Mouse (Mus musculus): ENCODE measurements at regions not wholly inside any gene's neighbourhood (a gene's known extent, or its start where the extent isn't known, plus 50 kb on each side); places are given as distances from the start of the nearest gene placed in this dataset.
A peak's percentile ranks its signal among the peaks of the same experiment; 100 is the strongest.

- no peak for DNase-seq (ENCODE audit: low spot score in 2 of 2)
Observed at GRCm38 (mm10) chr3:41857446-41857845, 115.0 kb downstream of the D3Ertd751e start.

GRCm38 (mm10) chr3:41862674-41863073 lies 120.3 kb downstream of the D3Ertd751e start:
- DNase-seq (ENCODE audit: low spot score in 2 of 2) = no peak

- peak in 1 of 2 experiments; percentile 12 for DNase-seq (ENCODE audit: low spot score in 2 of 2)
Observed at GRCm38 (mm10) chr3:41908952-41909351, 166.5 kb downstream of the D3Ertd751e start.

DNA sequence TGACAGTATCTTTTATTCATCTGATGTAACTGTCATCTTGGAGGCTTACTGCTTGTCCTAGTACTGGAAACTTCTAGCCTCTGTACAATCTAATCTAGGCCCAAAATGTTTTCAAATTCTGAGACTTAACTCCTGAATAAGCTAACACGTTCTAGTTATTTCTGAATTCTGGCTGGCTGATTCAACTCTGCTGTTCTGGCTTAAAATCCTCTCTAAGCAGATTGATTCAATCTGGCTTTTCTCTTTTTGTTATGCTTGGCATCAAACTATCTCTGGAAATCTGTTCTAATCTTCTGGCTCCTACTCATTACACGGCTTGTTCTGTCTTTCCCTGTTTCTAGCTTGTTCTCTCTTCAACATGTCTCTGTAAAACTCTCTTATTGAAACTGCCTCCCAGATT lies 170.8 kb downstream of the D3Ertd751e start:
- no peak for DNase-seq (ENCODE audit: low spot score in 2 of 2)

GRCm38 (mm10) chr3:41939843-41940242 lies 197.4 kb downstream of the D3Ertd751e start:
- DNase-seq (ENCODE audit: low spot score in 2 of 2) = peak; percentile 5 to 22

- DNase-seq (ENCODE audit: low spot score in 2 of 2) = no peak
Observed at GRCm38 (mm10) chr3:41942964-41943363, 200.6 kb downstream of the D3Ertd751e start.

DNA sequence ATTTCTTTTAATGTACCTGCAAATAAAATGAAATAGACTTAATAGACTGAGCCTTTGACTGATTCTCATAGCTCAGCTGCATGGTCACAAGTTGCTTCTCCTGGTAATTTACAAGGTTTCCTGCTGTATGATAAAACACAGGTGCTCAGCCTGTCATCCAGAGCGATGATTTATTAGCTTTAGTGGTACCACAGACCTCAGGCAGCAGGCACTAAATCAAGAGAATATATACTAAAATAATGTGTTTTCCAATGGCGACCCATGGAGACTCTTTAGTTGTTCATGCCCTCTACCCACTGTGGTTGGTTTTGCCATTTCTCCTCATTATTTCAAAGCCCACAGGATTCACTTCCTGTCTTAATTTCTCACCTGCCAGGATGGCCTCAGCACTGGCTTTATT lies 207.0 kb downstream of the D3Ertd751e start:
- no peak for DNase-seq (ENCODE audit: low spot score in 2 of 2)

- DNase-seq (ENCODE audit: low spot score in 2 of 2) = no peak
Observed at GRCm38 (mm10) chr3:41957385-41957784, 215.0 kb downstream of the D3Ertd751e start.

- no peak for DNase-seq (ENCODE audit: low spot score in 2 of 2)
Observed at GRCm38 (mm10) chr3:41960209-41960608, 217.8 kb downstream of the D3Ertd751e start.

- DNase-seq (ENCODE audit: low spot score in 2 of 2) = peak; percentile 10 to 28
Observed at GRCm38 (mm10) chr3:41962923-41963322, 220.5 kb downstream of the D3Ertd751e start.

DNA sequence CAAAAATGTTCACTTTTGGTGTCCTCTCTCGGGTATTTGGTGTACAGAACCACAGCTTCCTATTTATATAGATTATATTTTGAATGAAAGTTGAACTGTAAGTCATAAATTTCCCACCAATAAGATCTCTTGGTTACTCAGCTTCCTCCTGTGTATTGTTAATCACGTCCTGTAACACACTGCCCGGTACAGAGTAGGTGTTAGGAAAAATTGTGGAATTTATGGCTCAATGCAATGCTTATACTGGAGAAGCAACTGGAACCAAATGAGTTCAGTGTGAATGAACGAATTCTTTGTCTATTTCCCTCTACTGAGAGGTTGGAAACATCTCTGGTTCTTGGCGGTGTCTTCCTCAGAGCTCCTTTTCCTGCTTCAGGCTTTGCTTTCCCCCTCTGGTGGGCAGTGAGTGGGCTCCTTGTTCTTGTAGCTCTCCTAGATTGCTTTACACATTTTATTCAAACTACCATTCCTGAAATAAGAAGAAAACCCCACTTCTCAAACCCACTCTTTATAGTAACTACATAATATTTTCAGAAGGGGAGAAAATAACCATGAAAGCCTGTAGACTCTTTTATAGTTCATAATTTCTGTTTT lies 264.4 kb downstream of the D3Ertd751e start:
- DNase-seq (ENCODE audit: low spot score in 2 of 2) = no peak

GRCm38 (mm10) chr3:42023187-42023586 lies 280.8 kb downstream of the D3Ertd751e start:
- DNase-seq (ENCODE audit: low spot score in 2 of 2) = no peak

DNA sequence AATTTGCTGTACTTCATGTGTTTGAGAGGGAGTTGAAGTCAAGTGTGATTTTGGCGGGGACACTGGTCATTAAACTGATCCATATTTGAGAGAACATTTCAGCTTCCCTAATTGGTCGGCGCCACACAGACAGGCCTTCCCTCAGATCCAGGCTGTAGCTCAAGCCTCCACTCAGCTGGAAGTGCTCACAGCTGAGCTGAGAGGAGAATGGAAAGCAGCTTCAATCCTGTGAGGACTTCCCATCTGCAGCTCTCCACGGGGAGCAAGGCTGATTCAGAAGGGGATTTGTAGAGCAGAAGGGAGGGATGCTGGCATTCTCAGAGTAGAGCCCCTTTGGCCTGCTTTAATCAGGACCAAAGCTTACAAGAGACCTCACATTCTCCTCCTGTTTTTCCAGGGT lies 297.2 kb downstream of the D3Ertd751e start:
- DNase-seq (ENCODE audit: low spot score in 2 of 2) = no peak

DNA sequence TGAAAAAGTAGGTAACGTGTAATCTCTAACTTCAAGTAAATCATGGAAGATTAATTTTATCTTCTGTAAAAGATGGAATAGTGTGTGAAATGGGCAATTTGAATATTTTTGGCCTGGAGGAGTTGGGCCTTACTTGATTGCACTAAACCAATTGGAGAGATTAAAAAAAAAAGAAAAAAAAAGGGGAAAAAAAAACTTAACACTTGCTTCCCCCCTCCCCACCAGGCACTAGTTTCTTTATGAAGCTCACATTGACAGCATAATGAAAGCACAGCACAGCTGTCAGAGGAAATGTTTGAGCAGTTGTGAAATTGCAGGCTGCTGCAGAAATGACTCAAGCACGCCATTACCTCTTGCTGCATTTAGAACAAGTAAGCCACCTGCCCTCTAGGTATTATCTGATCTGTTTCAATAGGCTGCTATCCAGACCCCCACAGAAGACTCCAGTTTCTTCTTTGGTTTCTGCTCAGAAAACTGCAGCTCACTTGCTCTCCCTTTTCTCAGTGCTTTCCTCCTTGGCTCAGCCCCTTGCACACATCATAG lies 297.9 kb downstream of the D3Ertd751e start:
- DNase-seq (ENCODE audit: low spot score in 2 of 2) = no peak

GRCm38 (mm10) chr3:42040959-42041358 lies 298.5 kb downstream of the D3Ertd751e start:
- DNase-seq (ENCODE audit: low spot score in 2 of 2) = no peak

DNA sequence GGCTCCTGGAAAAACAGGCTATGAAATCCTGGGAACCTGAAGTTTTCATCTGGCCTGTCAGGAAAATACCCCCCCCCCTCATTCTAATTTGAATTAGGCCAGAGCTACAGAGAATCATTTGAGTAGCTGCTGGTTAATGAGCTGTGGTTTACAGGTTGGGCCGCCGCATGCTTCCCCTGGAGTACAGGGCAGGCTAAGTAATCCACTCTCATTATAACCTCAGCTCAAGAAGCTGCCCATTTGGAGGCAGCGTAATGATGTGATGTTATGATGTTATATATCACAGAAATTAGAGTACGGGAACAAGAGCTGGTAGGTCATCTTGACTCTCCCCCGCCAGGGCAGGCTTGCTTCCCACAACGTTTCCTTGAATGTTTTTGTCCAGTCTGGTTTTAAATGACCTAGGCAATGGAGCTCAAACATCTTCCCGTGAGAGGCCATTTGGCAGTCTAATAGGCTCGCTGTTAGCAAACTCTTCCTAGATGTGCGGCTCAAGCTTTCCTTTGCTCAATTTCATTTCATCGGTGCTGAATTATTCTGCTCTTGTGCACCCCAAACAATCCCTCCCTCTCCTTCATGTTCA lies 315.0 kb downstream of the D3Ertd751e start:
- no peak for DNase-seq (ENCODE audit: low spot score in 2 of 2)

DNA sequence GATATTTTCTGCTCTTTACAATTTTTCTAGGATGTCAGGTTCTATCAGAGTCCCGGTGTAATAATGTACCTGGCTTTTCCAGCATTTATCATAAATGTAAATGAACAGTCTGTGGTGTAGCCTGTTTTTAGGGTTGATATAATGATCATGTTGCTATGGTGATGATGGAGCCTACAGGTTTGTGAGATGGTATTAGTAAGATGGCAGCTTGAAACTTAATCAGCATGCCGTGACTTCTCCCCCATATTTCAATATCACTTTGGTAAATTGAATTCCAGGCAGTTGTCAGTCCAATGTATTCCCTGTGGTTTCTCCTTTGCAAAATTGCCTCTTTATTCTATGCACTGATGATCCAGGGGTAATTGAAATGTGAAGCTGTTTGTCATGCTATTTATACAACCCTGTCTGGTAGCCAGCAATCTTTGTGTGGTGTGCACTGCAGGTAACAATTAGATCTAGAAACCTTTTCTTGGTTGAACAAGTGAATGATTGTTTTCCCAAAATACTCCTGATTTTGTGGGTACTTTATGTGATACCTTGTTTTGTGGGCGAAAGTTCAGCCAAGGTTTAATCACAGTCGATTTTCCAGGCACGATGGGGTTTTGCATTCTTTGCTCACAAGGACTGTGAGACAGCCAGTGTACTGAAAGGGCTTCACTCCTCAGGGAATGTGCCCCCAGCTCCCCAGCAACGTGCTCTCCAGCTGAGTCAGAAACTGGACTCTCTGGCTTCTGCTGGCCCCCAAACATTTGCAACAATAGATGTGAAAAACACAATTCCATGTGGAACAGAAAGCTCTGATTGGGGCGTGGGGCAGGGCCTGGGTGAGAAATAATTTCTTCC lies 322.9 kb downstream of the D3Ertd751e start:
- no peak for DNase-seq (ENCODE audit: low spot score in 2 of 2)

- DNase-seq (ENCODE audit: low spot score in 2 of 2) = no peak
Observed at GRCm38 (mm10) chr3:42065962-42066361, 323.6 kb downstream of the D3Ertd751e start.

DNA sequence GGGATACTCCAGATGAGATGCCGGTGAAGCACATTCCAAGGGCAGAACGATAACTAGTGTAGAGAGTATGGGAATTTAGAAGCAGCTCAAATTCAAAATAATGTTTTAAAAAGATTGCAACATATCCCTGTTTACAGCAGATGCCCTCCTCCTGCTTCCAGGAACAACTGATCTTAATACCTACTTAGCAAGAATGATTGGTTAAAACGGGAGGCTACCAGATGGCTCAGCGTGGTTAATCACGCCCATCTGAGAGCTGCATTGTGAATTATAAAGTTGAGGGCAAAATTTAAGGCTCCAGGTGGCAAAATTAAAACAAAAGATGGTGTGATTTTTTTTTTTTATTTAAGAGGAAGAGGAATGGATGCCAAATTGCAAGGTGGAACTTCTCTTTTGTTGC lies 324.6 kb downstream of the D3Ertd751e start:
- DNase-seq (ENCODE audit: low spot score in 2 of 2) = peak; percentile 2 to 14

- DNase-seq (ENCODE audit: low spot score in 2 of 2) = peak; percentile 32 to 67
Observed at GRCm38 (mm10) chr3:42074532-42075287, 332.3 kb downstream of the D3Ertd751e start.

DNA sequence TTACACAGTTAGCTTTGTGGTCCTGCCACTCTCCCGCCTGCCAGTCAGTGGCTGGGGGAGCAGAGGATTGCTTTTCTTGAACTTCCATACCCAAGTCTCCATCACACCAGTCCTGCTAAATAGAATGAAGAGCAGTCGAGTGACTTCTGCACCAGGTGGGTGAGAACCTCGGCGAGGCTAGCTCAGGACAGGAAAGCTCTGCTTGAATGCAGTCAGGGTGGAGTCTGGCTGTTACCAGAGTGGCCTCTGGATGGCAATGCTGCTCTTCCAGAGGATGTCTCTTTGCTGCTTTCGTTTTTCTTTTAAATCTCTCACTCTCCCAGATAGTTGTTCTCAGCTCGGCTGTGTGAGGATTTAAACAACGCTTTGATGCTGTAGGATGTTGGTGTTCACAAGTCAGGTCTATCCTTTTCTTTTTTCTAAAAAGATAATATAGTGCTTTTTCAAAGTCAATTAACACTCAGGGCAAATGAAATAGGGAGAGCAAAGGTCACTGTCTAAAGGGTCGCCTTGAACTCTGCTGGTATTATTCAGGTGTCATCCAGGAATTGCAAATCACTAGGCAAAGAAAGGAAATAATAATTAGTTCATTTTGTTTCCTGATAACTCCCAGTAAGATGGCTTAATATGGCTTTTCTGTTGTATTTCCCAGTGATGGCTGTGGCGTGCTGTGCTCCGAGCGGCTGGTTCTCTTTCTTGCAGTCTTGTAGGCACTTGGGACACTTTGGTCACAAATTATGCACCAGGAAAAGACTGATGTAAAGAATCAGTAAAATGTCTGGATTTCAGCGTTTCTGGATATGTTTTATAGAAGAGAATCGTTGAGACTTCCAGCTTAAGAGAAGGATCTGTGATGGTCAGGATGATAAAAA lies 368.8 kb downstream of the D3Ertd751e start:
- DNase-seq (ENCODE audit: low spot score in 2 of 2) = peak; percentile 80 to 86
